Mouse (Mus musculus) cerebellum, adult 2 months (tissue): Measurements from ENCODE around the gene Gm5901.
"Not testable (repeated sequence)": the region's sequence is repeated elsewhere in the genome, so short reads cannot be mapped to it uniquely, and the experiment has no call there.

Experiments
- CTCF ChIP-seq: fragments of 200-500 bp; IDR thresholded peaks from 2 replicates; pipeline ENCODE4 v1.5.1; 2011; ENCODE audit warnings: low read depth, mild to moderate bottlenecking, control low read depth, low read length, moderate library complexity, borderline replicate concordance; ENCODE audit not compliant: insufficient read depth
- POLR2A ChIP-seq: fragments of 200-500 bp; IDR thresholded peaks from 2 replicates; pipeline ENCODE4 v1.6.1; 2011; ENCODE audit warnings: low read length, control low read depth, borderline replicate concordance; ENCODE audit not compliant: insufficient read depth

GRCm38 (mm10) chr7:105411874-105412632, 37.2 kb downstream of the Gm5901 start:
- peak; percentile 81 for TF ChIP-seq CTCF
- not testable (repeated sequence) for TF ChIP-seq POLR2A
